Mouse (Mus musculus) forebrain, postnatal 0 days (tissue): Measurements from ENCODE around the gene Dysf. TPM values are rescaled to one million over a fixed set of nuclear protein-coding genes. Genes with fewer than 3 reads are reported as not detected.

Experiments
- ATAC-seq: fragments of 200-750 bp; cut with Nextera tagmentation; 2 replicates; pipeline ENCODE4 v1.8.0; 2017; ENCODE audit warnings: mild to moderate bottlenecking, moderate library complexity
- DNase-seq: peaks from one replicate; pipeline ENCODE4 v3.0.0-alpha.2; 2015
- H3K27ac ChIP-seq: fragments of 300-500 bp; sonication (generic); 2 replicates; pipeline ENCODE4 v1.5.1; 2014; ENCODE audit warnings: low read depth, mild to moderate bottlenecking, antibody characterized with exemption, low read length, moderate library complexity, mixed read lengths
- H3K27me3 ChIP-seq: fragments of 300-500 bp; sonication (generic); 2 replicates; pipeline ENCODE4 v1.6.1; 2014; ENCODE audit warnings: mild to moderate bottlenecking, low read length, mixed read lengths; ENCODE audit not compliant: insufficient read depth
- H3K36me3 ChIP-seq: fragments of 300-500 bp; sonication (generic); 2 replicates; pipeline ENCODE4 v1.6.1; 2014; ENCODE audit warnings: mild to moderate bottlenecking, moderate library complexity; ENCODE audit not compliant: insufficient read depth
- H3K4me1 ChIP-seq: fragments of 300-500 bp; sonication (generic); 2 replicates; pipeline ENCODE4 v1.6.1; 2014; ENCODE audit warnings: antibody characterized with exemption; ENCODE audit not compliant: insufficient read depth
- H3K4me2 ChIP-seq: fragments of 300-500 bp; sonication (generic); 2 replicates; pipeline ENCODE4 v1.6.1; 2014; ENCODE audit warnings: low read depth, mild to moderate bottlenecking, moderate library complexity
- H3K4me3 ChIP-seq: fragments of 300-500 bp; sonication (generic); 2 replicates; pipeline ENCODE4 v1.5.1; 2014; ENCODE audit warnings: low read depth, low read length, mixed read lengths
- H3K9ac ChIP-seq: fragments of 300-500 bp; sonication (generic); 2 replicates; pipeline ENCODE4 v1.6.1; 2014; ENCODE audit warnings: mild to moderate bottlenecking
- H3K9me3 ChIP-seq: fragments of 300-500 bp; sonication (generic); 2 replicates; pipeline ENCODE4 v1.6.1; 2016; ENCODE audit warnings: low read length
- CTCF ChIP-seq: sonication (generic); IDR thresholded peaks from 2 replicates; pipeline ENCODE4 v1.5.1; 2016; ENCODE audit warnings: antibody characterized with exemption, control low read depth, low read depth
- WGBS: fragments of 180-500 bp; shearing (Covaris S2); extraction: QIAGEN DNeasy Blood & Tissue Kit; methylation state at CpG from one replicate; pipeline ENCODE4 v1.1.7; 2014; 5-methylcytosine and 5-hydroxymethylcytosine counted together
- polyA plus RNA-seq: library from polyadenylated mRNA; unstranded; fragments of >200 nt; fragmentation: Nextera tagmentation; extraction: Ambion mirVana; gene quantifications from 2 replicates; pipeline ENCODE4 v1.2.1, GENCODE M21; 2015
- total RNA-seq: library from RNA; depleted of rRNA; stranded (reverse); fragments of >200 nt; gene quantifications from 2 replicates; pipeline ENCODE4 v1.2.3, GENCODE M21; 2014; rRNA removed

Dysf gene
- total and polyA plus RNA-seq, 2 experiments from 2014 or later: 1.3 to 1.4 TPM

DNA sequence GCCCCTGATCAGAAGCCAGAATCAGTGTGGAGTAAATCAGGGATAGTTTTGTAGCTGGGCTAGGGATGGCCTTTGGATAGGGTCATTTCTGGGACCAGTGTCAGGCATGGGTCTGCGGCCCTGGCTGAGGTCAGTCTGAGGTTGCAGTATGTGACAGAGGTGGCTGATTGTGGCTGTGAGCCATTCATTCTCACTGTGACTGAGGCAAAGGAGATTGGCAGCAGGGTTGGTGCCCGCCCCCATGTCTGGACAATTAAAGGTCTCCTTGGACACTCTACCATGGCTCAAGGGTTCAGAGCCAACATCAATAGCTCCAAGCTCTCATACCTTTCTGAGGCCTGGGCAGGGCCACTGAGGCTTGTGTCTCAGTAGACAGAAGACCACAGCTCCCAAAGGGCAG, 227.0 kb downstream of the Dysf start:
- Histone ChIP-seq H3K27ac (no peak overlapping the region), H3K4me2 (no peak overlapping the region), H3K9me3 (no peaks in the 10 kb centered on the region), H3K4me3 (no peak overlapping the region), H3K36me3 (no peaks in the 10 kb centered on the region), H3K9ac (no peak overlapping the region), H3K4me1 (no peaks in the 10 kb centered on the region), H3K27me3 (no peaks in the 10 kb centered on the region)
- ATAC-seq (no peak), DNase-seq (no peak)
- TF ChIP-seq CTCF: no peak
- WGBS: 86% methylated on average over 2 of the region's 2 CpGs

DNA sequence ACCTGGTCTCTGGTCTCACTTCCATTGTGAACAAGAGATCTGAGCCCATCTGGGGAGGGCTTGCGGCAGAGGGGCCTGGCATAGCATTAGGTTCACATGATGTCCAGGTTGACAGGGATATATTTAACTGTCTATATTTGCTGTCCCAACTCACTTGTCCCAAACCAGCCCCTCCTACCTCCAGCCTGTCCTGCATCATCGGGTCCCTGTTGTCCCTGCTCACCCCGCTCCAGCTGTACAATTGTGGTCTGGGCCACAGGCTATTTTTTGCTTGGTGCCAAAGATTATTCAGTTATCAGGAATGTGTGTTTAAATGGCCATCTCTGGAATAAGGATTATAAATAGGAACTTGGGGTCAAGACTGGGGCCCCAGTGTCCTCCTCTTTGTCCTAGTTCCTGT, 235.0 kb downstream of the Dysf start:
- 97% methylated on average over 3 of the region's 3 CpGs for WGBS
- H3K9ac ChIP-seq: no peak overlapping the region
- ATAC-seq: no peak
- no peak overlapping the region for H3K4me3 ChIP-seq
- H3K27ac ChIP-seq: no peak overlapping the region
- no peak for TF ChIP-seq CTCF
- H3K36me3 ChIP-seq: no peaks in the 10 kb centered on the region
- DNase-seq: no peak
- H3K4me1 ChIP-seq: no peaks in the 10 kb centered on the region
- no peaks in the 10 kb centered on the region for H3K27me3 ChIP-seq
- no peaks in the 10 kb centered on the region for H3K9me3 ChIP-seq
- no peak overlapping the region for H3K4me2 ChIP-seq

DNA sequence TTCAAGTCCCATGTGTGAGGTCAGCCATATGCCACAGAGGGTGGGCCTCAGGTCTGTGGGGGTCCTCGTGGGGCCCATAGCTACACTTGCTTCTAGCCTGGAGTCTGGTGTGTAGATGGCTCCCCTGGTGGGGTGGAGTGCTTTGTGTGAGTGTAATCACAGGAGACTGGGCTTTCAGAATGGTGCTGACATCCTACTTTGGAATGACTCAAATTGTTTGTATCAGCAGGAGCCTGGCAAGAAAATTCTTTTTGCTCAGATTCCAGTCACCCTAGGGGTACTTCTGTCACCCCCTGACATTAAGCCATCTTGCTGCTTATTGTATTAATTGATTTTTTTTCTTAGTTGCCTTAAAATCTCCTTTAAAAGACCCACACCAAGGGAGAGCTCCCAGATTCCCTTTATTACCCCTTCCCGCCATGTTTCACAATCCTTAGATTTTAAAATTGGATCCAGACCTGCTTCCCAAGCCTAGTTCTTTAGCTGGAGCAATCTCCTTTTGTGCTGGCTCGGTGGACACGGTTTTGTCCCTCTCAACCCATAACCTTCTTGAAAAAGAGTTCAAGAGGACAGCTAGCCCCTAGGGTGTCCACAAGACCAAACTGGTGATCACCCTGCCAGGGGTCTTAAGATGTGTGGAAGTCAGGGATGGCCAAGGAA, 237.8 kb downstream of the Dysf start:
- Histone ChIP-seq H3K4me2 (no peak overlapping the region), H3K27ac (no peak overlapping the region), H3K4me1 (no peaks in the 10 kb centered on the region), H3K9ac (no peak overlapping the region), H3K36me3 (no peaks in the 10 kb centered on the region), H3K4me3 (no peak overlapping the region), H3K27me3 (no peaks in the 10 kb centered on the region), H3K9me3 (no peaks in the 10 kb centered on the region)
- TF ChIP-seq CTCF: no peak
- no peak for DNase-seq
- WGBS: 68% methylated on average over 4 of the region's 4 CpGs
- no peak for ATAC-seq

DNA sequence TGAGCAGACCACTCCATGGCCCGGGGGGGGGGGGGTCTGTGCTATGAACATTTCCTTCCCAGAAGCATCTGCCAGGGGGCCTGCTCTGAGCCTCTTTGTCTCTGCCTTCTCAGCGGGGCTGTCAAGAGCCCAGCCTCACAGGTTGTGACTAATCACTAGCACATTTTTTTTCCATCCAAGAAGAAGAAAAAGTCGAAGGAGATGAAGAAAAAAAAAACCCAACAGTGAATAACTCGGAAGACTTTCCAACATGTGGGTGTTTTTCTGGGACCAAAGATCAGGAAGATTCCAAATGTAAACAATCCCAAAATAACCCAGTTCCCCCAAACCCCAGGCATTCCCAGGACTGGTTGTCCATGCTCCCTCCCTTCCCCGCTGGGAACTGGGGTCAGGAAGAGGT, 238.6 kb downstream of the Dysf start:
- no peaks in the 10 kb centered on the region for H3K36me3 ChIP-seq
- no peaks in the 10 kb centered on the region for H3K27me3 ChIP-seq
- no peaks in the 10 kb centered on the region for H3K4me1 ChIP-seq
- no peak for TF ChIP-seq CTCF
- no peak overlapping the region for H3K4me2 ChIP-seq
- ATAC-seq: no peak
- H3K9me3 ChIP-seq: no peaks in the 10 kb centered on the region
- WGBS: 75% methylated on average over 5 of the region's 5 CpGs
- no peak overlapping the region for H3K4me3 ChIP-seq
- H3K9ac ChIP-seq: no peak overlapping the region
- no peak overlapping the region for H3K27ac ChIP-seq
- DNase-seq: no peak

Other genes with a start within 250 kb of the Dysf start
- not detected in 2 replicates for gene Ankrd53, start 245.9 kb upstream of the Dysf start, total RNA-seq
- not detected in 2 replicates for gene Ankrd53, start 245.9 kb upstream of the Dysf start, polyA plus RNA-seq
- 30.7 and 42.3 TPM in 2 replicates for gene Tex261, start 232.8 kb upstream of the Dysf start, total RNA-seq
- gene Tex261, start 232.8 kb upstream of the Dysf start, polyA plus RNA-seq: 80.4 and 81.7 TPM in 2 replicates
- 80.7 and 81.2 TPM in 2 replicates for gene Nagk, start 213.6 kb upstream of the Dysf start, total RNA-seq
- gene Nagk, start 213.6 kb upstream of the Dysf start, polyA plus RNA-seq: 81.0 and 99.0 TPM in 2 replicates
- 66.2 and 75.0 TPM in 2 replicates for gene Paip2b, start 176.8 kb upstream of the Dysf start, total RNA-seq
- gene Paip2b, start 176.8 kb upstream of the Dysf start, polyA plus RNA-seq: 28.3 and 28.6 TPM in 2 replicates
- 123 and 143 TPM in 2 replicates for gene Zfp638, start 141.5 kb upstream of the Dysf start, total RNA-seq
- 45.9 and 56.4 TPM in 2 replicates for gene Zfp638, start 141.5 kb upstream of the Dysf start, polyA plus RNA-seq